Mouse (Mus musculus): ENCODE data around the gene Smim15. TPM values are rescaled to one million over a fixed set of nuclear protein-coding genes. Genes with fewer than 3 reads are reported as not detected.

Gene Smim15
- total RNA-seq, 2 experiments from 2014 or later: 58.8 to 60.0 TPM

- H3K27ac ChIP-seq: 0 out of 2 replicates have a peak overlapping the region, but pooled peaks have one; percentile 24
- peak; percentile 69 to 71 for DNase-seq (ENCODE audit: low spot score in 2 of 2)
- TF ChIP-seq CTCF (conservative IDR thresholded peaks at IDR 0.05): peak; percentile 73
- no peak overlapping the region; the same call in 1 of the 2 replicates for H3K4me3 ChIP-seq
Observed at GRCm38 (mm10) chr13:108041358-108041757, 2.9 kb upstream of the Smim15 start.

- DNase-seq (ENCODE audit: low spot score in 2 of 2): no peak
- peak overlapping the region; percentile 97 for H3K27ac ChIP-seq
- H3K4me3 ChIP-seq: peak overlapping the region; percentile 98
- TF ChIP-seq CTCF (conservative IDR thresholded peaks at IDR 0.05): peak; percentile 34
Observed at GRCm38 (mm10) chr13:108043431-108044221, 620 bp upstream of the Smim15 start.

GRCm38 (mm10) chr13:108045646-108046045 lies 1.4 kb downstream of the Smim15 start:
- H3K4me3 ChIP-seq: no peak overlapping the region; the same call in 1 of the 2 replicates
- DNase-seq (ENCODE audit: low spot score in 2 of 2): no peak
- no peak for TF ChIP-seq CTCF (conservative IDR thresholded peaks at IDR 0.05)
- no peak overlapping the region for H3K27ac ChIP-seq

- TF ChIP-seq CTCF (conservative IDR thresholded peaks at IDR 0.05): no peak
- H3K27ac ChIP-seq: no peak overlapping the region
- no peak for DNase-seq (ENCODE audit: low spot score in 2 of 2)
- H3K4me3 ChIP-seq: no peak overlapping the region
Observed at GRCm38 (mm10) chr13:108046071-108046470, 1.8 kb downstream of the Smim15 start.

- TF ChIP-seq CTCF (conservative IDR thresholded peaks at IDR 0.05): no peak
- peak overlapping the region; percentile 32; the same call in 1 of the 2 replicates for H3K27ac ChIP-seq
- DNase-seq (ENCODE audit: low spot score in 2 of 2): no peak
Observed at GRCm38 (mm10) chr13:108046891-108047290, 2.6 kb downstream of the Smim15 start.

GRCm38 (mm10) chr13:108047364-108047763 lies 3.1 kb downstream of the Smim15 start:
- Histone ChIP-seq H3K27ac (peak overlapping the region; percentile 32; the same call in 1 of the 2 replicates), H3K4me3 (no peak overlapping the region)
- no peak for TF ChIP-seq CTCF (conservative IDR thresholded peaks at IDR 0.05)
- no peak for DNase-seq (ENCODE audit: low spot score in 2 of 2)

More at GRCm38 (mm10) chr13:108046891-108047290, 2.6 kb downstream of the Smim15 start:
- H3K4me3 ChIP-seq: no peak overlapping the region

GRCm38 (mm10) chr13:108056896-108057295 lies 12.7 kb downstream of the Smim15 start:
- H3K4me3 ChIP-seq: no peak overlapping the region
- TF ChIP-seq CTCF (conservative IDR thresholded peaks at IDR 0.05): no peak
- H3K27ac ChIP-seq: no peak overlapping the region
- no peak for DNase-seq (ENCODE audit: low spot score in 2 of 2)

GRCm38 (mm10) chr13:108060286-108060885 lies 16.1 kb downstream of the Smim15 start:
- H3K4me3 ChIP-seq: no peak overlapping the region
- TF ChIP-seq CTCF (conservative IDR thresholded peaks at IDR 0.05): no peak
- peak overlapping the region; percentile 72 for H3K27ac ChIP-seq
- peak in 1 of 2 experiments; percentile 43 for DNase-seq (ENCODE audit: low spot score in 2 of 2)

GRCm38 (mm10) chr13:108060936-108061578 lies 16.8 kb downstream of the Smim15 start:
- no peak for DNase-seq (ENCODE audit: low spot score in 2 of 2)
- H3K4me3 ChIP-seq: no peak overlapping the region
- peak overlapping the region; percentile 72 for H3K27ac ChIP-seq
- no peak for TF ChIP-seq CTCF (conservative IDR thresholded peaks at IDR 0.05)

- no peak for DNase-seq (ENCODE audit: low spot score in 2 of 2)
- H3K4me3 ChIP-seq: no peak overlapping the region
- no peak for TF ChIP-seq CTCF (conservative IDR thresholded peaks at IDR 0.05)
- H3K27ac ChIP-seq: no peak overlapping the region
Observed at GRCm38 (mm10) chr13:108062900-108063299, 18.7 kb downstream of the Smim15 start.

GRCm38 (mm10) chr13:108063374-108064134 lies 19.3 kb downstream of the Smim15 start:
- H3K27ac ChIP-seq: no peak overlapping the region
- no peak for DNase-seq (ENCODE audit: low spot score in 2 of 2)
- no peak overlapping the region for H3K4me3 ChIP-seq
- no peak for TF ChIP-seq CTCF (conservative IDR thresholded peaks at IDR 0.05)

- no peak for TF ChIP-seq CTCF (conservative IDR thresholded peaks at IDR 0.05)
- DNase-seq (ENCODE audit: low spot score in 2 of 2): no peak
- Histone ChIP-seq H3K27ac (no peak overlapping the region), H3K4me3 (no peak overlapping the region)
Observed at GRCm38 (mm10) chr13:108064331-108064730, 20.1 kb downstream of the Smim15 start.
